In genomic region chr3:101506970-101507702, GRCm38 (mm10) we compare ENCODE assay signal across 9 mouse cellular contexts.
DNase-seq lines count a peak whose midpoint lies in the region; ATAC-seq and TF ChIP-seq lines count a peak whose summit lies in the region.
"Had no signal": no experiment of that assay in that cellular context is flagged by ENCODE, and none has a peak within 500 bp of the region (broad histone marks: within the 10 kb centered on the region; RNA-seq: fewer than 3 reads in every experiment).

No protein-coding gene starts in this region.

- ATAC-seq in heart, embryonic 14.5 days (ENCODE audit: insufficient number of reproducible peaks, insufficient read depth, low FRiP score, low read depth) = peak; percentile 79
- peak; percentile 24; the same call in 1 of the 2 replicates for ATAC-seq in stomach, embryonic 15.5 days (ENCODE audit: insufficient read depth, low FRiP score, low read depth)

- WGBS in liver, adult 2 months = 4% methylated on average over 14 of the region's 14 CpGs
- 3% methylated on average over 14 of the region's 14 CpGs for WGBS in heart, embryonic 14.5 days
- 41% methylated on average over 13 of the region's 14 CpGs for WGBS in stomach, embryonic 15.5 days

- H3K4me2 ChIP-seq in heart, embryonic 14.5 days (ENCODE audit: low read length) = peak overlapping the region; percentile 53
- H3K4me2 ChIP-seq in stomach, embryonic 15.5 days = no peak overlapping the region
- H3K4me2 ChIP-seq: neural tube, embryonic 12.5 days had no signal

- intact Hi-C loops in left cerebral cortex, postnatal 14 days (cut with DNase I) = no loop called here

- peaks cover 25% of the 10 kb centered on the region for H3K4me1 ChIP-seq in liver, adult 2 months (ENCODE audit: control insufficient read depth, insufficient read depth, low read length)
- H3K4me1 ChIP-seq in heart, embryonic 14.5 days (ENCODE audit: control insufficient read depth in 2 of 2, insufficient read depth in 2 of 2, low read length in 2 of 2) = peaks cover 26 to 30% of the 10 kb centered on the region in 2 experiments
- peaks cover 11% of the 10 kb centered on the region; the same call in 1 of the 2 replicates for H3K4me1 ChIP-seq in stomach, embryonic 15.5 days

- no peaks in the 10 kb centered on the region for H3K27me3 ChIP-seq in liver, adult 2 months (ENCODE audit: control insufficient read depth, insufficient read depth, low read length)
- H3K27me3 ChIP-seq in heart, embryonic 14.5 days (ENCODE audit: control insufficient read depth, insufficient read depth, low read length) = no peaks in the 10 kb centered on the region
- H3K27me3 ChIP-seq in stomach, embryonic 15.5 days (replicated peaks) = no peaks in the 10 kb centered on the region
- H3K27me3 ChIP-seq: neural tube, embryonic 12.5 days had no signal

- no peak for TF ChIP-seq CTCF in liver, adult 2 months (IDR thresholded peaks at IDR 0.05; ENCODE audit: low read depth, low read length)
- TF ChIP-seq CTCF in layer of hippocampus, adult 2 months (conservative IDR thresholded peaks at IDR 0.05) = no peak

- DNase-seq in liver, adult 2 months (ENCODE audit: extremely low read depth, low read depth, low spot score) = peak; percentile 92
- no peak for DNase-seq in liver
- DNase-seq in kidney, postnatal 25 days = peak; percentile 61 to 93
- DNase-seq in left cerebral cortex, postnatal 14 days (ENCODE audit: low spot score in 2 of 2) = no peak
- no peak for DNase-seq in thymus, postnatal 25 days
- DNase-seq in layer of hippocampus, adult 2 months (ENCODE audit: low spot score in 2 of 2) = no peak

- H3K27ac ChIP-seq in liver, adult 2 months (replicated peaks; ENCODE audit: insufficient read depth, low read depth, low read length) = peak overlapping the region; percentile 94
- H3K27ac ChIP-seq in heart, embryonic 14.5 days (replicated peaks in 1 of 2; ENCODE audit: control insufficient read depth in 1 of 2, insufficient read depth in 1 of 2, low read depth in 2 of 2, low read length in 2 of 2) = peak overlapping the region; percentile 79 to 91
- no peak overlapping the region for H3K27ac ChIP-seq in stomach, embryonic 15.5 days
- H3K27ac ChIP-seq in layer of hippocampus, adult 2 months = no peak overlapping the region
- H3K27ac ChIP-seq: neural tube, embryonic 12.5 days had no signal

- no peaks in the 10 kb centered on the region; the same call in 1 of the 2 replicates for H3K79me2 ChIP-seq in liver, adult 2 months (ENCODE audit: control insufficient read depth, insufficient read depth, low read length)

- peak overlapping the region; percentile 80 for H3K9ac ChIP-seq in liver, adult 2 months (ENCODE audit: low read depth, low read length)
- peak overlapping the region; percentile 66 for H3K9ac ChIP-seq in heart, embryonic 14.5 days (ENCODE audit: low read length)
- no peak overlapping the region for H3K9ac ChIP-seq in stomach, embryonic 15.5 days
- H3K9ac ChIP-seq: neural tube, embryonic 12.5 days had no signal

- H3K9me3 ChIP-seq in heart, embryonic 14.5 days (ENCODE audit: control insufficient read depth, low read length) = 0 out of 2 replicates have a peak, but pooled peaks cover 2% of the 10 kb centered on the region
- H3K9me3 ChIP-seq in stomach, embryonic 15.5 days = no peaks in the 10 kb centered on the region
- H3K9me3 ChIP-seq: neural tube, embryonic 12.5 days had no signal

- H3K4me3 ChIP-seq in liver, adult 2 months (ENCODE audit: insufficient read depth, low read depth, low read length) = peak overlapping the region; percentile 24
- no peak overlapping the region for H3K4me3 ChIP-seq in heart, embryonic 14.5 days (ENCODE audit: control insufficient read depth in 1 of 2, insufficient read depth in 1 of 2, low read depth in 1 of 2, low read length in 2 of 2)
- H3K4me3 ChIP-seq in stomach, embryonic 15.5 days (replicated peaks) = no peak overlapping the region
- no peak overlapping the region for H3K4me3 ChIP-seq in layer of hippocampus, adult 2 months
- H3K4me3 ChIP-seq: neural tube, embryonic 12.5 days had no signal

- TF ChIP-seq POLR2A in liver, adult 2 months (IDR thresholded peaks at IDR 0.05; ENCODE audit: extremely low read depth, insufficient read depth, low read length) = 0 out of 2 replicates have a peak, but pooled peaks have one; percentile 24

- no peaks in the 10 kb centered on the region for H3K36me3 ChIP-seq in liver, adult 2 months (ENCODE audit: control insufficient read depth, insufficient read depth, low read length)
- H3K36me3 ChIP-seq in heart, embryonic 14.5 days (ENCODE audit: control insufficient read depth, insufficient read depth, low read length) = no peaks in the 10 kb centered on the region
- no peaks in the 10 kb centered on the region for H3K36me3 ChIP-seq in stomach, embryonic 15.5 days
- H3K36me3 ChIP-seq: neural tube, embryonic 12.5 days had no signal

Comparison
In these comparisons a context has a peak if more than half of its experiments do, and no peak if none do; other contexts are left out.
1. DNase-seq: peak in liver, adult 2 months (single experiment) and kidney, postnatal 25 days (2 of 2); none in liver (single experiment), left cerebral cortex, postnatal 14 days (0 of 2), thymus, postnatal 25 days (single experiment) and layer of hippocampus, adult 2 months (0 of 2).
2. H3K27ac ChIP-seq: peak in liver, adult 2 months (single experiment) and heart, embryonic 14.5 days (2 of 2); none in stomach, embryonic 15.5 days (single experiment) and layer of hippocampus, adult 2 months (single experiment).